Mouse (Mus musculus): ENCODE results near the gene Vps50.
"Not testable (repeated sequence)": the region's sequence is repeated elsewhere in the genome, so short reads cannot be mapped to it uniquely, and the experiment has no call there.

Vps50 gene

DNA sequence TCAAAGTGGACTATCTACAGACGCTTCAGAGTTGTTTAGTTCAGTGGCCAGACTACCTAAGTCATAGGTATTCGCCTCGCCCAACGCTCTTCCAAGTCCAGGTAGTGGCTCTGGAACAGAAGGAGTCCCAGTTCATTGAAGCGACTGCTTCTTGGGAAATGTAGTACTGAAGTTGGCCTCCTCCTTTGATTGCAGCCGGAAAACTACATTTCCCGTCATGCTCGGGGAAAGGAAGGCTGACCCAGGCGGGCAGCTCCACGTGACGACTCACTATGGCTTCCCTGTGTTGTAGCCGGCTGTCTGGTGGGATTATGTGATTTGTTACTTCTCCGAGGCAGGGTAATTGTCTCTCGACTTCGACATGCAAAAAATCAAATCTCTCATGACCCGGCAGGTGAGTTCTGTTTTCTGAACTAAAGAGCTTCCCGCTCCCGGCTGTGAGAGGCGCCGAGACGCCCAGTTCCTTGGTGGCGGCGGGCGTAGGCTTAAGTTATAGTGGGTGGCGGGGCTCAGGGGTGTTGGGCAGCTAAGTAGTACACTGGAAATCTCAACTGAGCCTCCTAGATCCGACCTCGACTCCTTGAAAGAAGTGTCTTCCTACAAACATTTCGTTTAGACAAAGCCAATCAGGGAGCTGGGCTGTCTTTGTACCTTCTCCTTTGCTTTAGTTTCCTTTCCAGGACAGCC, at the start of gene Vps50, which contains the start of gene Hepacam2:
Vps50 (plus strand) TSS at position 221 of the 687 bp plus-strand sequence.
Hepacam2 (minus strand) TSS at position 137 of the 687 bp plus-strand sequence.
- DNase-seq = peak; percentile 96

GRCm38 (mm10) chr6:3454421-3454820, 43.8 kb upstream of the Vps50 start:
- DNase-seq = no peak

- DNase-seq = no peak
These were observed 42.1 kb upstream of the Vps50 start for GRCm38 (mm10) chr6:3455944-3456536.

GRCm38 (mm10) chr6:3463026-3463425, 35.2 kb upstream of the Vps50 start:
- no peak for DNase-seq

- no peak for DNase-seq
These were observed 34.6 kb upstream of the Vps50 start for GRCm38 (mm10) chr6:3463594-3463993.

- DNase-seq = no peak
These were observed 29.6 kb upstream of the Vps50 start for GRCm38 (mm10) chr6:3468627-3469026.

- no peak for DNase-seq
These were observed 27.5 kb upstream of the Vps50 start for GRCm38 (mm10) chr6:3470706-3471105.

DNA sequence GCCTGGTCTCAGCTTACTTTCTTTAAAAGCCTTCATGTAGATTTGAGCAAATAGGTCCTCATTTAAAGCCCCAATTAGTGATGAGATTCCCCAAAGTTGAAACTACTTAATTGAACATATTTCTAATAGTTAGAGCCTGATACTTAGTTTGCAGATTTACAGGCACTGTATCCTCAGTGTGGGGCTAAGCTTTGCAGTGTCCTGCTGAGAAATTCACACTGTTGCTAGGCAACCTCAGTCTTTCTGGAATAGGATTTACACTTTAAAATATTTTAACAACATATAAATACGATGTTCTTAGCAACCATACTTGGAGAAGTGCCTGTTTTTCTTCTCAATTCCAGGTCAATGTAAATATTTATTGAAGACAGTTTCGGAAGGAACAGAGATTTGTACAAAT, 21.9 kb upstream of the Vps50 start:
- DNase-seq = no peak

GRCm38 (mm10) chr6:3479853-3480252, 18.3 kb upstream of the Vps50 start:
- no peak for DNase-seq

GRCm38 (mm10) chr6:3481705-3482104, 16.5 kb upstream of the Vps50 start:
- no peak for DNase-seq

- DNase-seq = no peak
These were observed 13.0 kb upstream of the Vps50 start for GRCm38 (mm10) chr6:3485133-3485532.

DNA sequence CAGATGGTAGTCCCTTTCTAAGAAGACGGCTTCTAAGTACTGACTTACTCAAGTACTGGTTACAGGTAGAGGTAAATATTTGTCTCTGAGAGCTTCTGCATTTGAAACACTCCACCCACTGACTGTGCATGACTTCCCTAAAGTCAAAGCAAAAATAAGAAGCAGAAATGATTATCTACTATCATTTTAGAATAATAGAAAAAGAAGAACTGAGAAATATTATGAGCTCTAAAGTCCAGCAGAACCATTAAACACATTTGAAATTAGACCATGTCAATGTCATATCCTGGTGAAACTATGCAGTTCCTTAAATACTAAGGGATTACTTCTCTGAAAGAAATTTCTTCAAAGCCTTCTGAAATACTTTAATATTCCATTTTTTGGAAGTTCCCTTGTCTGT, 10.8 kb upstream of the Vps50 start:
- DNase-seq = no peak

- no peak for DNase-seq
These were observed 3.9 kb upstream of the Vps50 start for GRCm38 (mm10) chr6:3494285-3494684.

- peak; percentile 53 for DNase-seq
These were observed 2.0 kb upstream of the Vps50 start for GRCm38 (mm10) chr6:3496210-3496609.

- DNase-seq = no peak
These were observed 2.1 kb downstream of the Vps50 start for GRCm38 (mm10) chr6:3500286-3500685.

- DNase-seq = no peak
These were observed 7.1 kb downstream of the Vps50 start for GRCm38 (mm10) chr6:3505289-3505688.

GRCm38 (mm10) chr6:3507078-3507477, 8.9 kb downstream of the Vps50 start:
- DNase-seq = no peak

DNA sequence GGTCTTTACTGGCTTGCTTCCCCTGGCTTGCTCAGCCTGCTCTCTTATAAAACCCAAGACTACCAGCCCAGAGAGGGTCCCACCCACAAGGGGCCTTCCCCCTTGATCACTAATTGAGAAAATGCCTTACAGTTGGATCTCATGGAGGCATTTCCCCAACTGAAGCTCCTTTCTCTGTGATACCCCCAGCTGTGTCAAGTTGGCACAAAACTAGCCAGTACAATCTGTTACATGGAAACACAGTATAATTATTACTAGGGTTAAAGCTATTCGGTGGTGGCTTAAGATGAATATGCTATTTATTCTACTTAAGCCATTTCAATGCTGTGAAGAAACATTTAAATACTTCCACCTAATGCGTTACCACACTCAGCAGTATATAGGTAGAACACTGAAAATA, 10.0 kb downstream of the Vps50 start:
- not testable (repeated sequence) for DNase-seq

- DNase-seq = no peak
These were observed 11.6 kb downstream of the Vps50 start for GRCm38 (mm10) chr6:3509782-3510181.

DNA sequence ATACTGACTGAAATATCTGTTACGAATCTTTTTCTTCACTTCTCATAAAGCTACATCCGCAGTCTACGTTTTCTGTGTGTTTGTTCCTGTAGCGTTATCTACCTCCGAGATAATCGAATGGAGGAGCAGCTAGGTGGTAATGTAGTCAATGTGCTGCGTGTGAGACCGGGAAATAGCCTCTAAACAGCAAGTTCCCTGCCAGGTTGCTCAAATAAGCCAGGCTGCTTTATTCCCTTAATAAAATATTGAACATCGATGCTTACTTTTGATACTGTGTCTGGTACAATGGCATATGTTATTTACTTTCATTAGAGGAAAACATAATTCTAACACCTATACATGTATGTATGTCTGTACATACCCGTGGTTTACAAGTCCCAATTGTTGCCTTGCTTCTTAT, 12.9 kb downstream of the Vps50 start:
- DNase-seq = no peak

DNA sequence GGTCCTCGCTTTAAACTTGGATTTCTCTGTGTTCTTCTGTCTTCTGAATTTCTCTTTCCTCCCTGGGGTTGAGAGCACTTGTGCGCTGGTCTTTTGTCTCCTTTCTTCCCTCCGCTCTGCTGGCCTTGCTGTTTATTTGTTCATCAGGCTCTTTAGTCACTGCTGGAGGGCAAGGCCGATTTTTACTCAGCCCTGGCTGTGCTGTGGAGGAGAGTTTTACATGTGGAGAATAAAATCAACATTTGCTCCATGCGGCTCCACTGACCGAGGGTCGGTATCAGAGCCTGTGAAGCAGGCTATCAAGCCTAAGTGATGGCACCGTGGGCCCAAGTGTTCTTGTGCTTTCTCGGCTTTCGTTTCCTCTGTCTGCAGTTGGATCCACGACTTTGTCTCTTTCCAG, 13.4 kb downstream of the Vps50 start:
- DNase-seq = no peak

DNA sequence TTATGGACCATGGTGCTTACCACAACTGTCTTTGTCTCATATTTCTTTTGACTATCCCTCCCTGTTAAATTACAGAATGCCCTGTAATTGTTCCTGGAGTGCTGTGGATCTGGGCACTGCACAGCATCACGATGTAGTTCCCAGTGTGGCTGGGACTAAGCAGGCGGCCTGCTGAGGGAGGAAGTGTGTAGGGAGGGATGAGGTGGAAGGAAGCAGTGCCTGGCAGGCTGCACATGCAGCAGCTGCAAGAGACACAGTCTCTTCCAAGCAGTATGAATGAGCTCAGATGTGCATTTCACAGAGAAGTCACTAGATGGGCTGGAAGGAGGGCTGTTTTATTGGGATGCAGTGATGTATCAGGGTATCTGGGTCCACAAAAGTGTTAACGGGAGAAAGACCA, 14.4 kb downstream of the Vps50 start:
- DNase-seq = no peak

- DNase-seq = no peak
These were observed 30.0 kb downstream of the Vps50 start for GRCm38 (mm10) chr6:3528198-3528597.

DNA sequence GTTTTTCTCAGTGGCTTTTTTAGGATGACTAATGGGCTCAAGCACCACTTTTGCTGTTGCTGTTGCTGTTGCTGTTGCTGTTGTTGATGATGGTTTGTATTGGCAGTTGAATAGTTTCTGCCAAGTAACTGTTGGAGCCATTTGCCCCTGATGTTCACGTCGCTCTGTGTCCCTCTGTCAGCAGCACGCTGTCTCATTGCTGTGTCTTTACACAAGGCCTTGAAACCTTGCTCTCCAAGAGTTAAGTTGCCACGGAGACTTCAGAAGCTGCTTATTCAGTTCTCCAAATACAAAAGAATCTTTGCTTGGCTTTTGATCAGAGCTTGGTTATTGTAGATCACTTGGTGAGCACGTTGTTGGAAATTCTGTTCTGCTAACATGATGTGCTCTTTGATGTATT, 33.3 kb downstream of the Vps50 start:
- DNase-seq = no peak

DNA sequence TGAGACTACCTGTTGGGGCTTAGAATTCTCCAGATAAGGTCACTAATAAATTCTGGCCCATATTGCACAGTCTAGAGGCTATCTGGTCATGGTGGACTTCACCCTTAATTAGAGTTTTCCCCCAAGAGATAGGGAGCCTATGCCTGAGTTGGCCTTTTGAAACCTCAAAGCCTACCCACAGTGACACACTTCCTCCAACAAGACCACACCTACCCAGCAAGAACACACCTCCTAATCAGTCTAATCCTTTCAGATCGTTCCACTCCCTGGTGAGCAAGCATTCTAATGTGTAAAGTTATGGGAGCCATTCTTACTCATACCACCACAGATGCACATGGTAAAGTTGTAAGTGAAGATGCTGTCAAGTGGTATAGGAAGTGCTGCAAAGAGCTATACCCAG, 37.9 kb downstream of the Vps50 start:
- DNase-seq = no peak

All from lung, postnatal 10 days (tissue).